Mouse (Mus musculus) kidney, adult 11 months (tissue): ENCODE data around the gene Tulp2.

Source experiments
- DNase-seq: peaks from one replicate; pipeline ENCODE4 v3.0.0; 2022

Gene Tulp2

DNA sequence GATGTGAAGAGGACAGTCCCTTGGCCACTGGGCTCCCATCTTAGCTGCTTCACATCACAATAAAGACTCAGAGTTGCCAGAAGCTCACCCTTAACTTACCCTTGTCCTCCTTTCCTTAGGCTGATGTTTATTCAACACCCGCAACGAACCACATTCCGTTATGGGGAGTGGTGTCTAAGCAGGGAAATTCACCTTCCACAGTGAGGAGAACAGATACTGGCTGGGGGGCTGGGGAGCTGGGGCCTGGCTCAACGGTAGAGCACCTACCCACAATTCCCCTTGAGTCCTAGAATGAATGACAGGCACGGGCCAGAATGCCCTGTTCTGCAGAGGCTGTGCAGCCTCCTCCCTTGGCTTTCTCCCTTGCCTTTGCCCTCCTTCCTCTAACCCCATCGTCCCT, 77.2 kb downstream of the Tulp2 start:
- peak; percentile 65 for DNase-seq

DNA sequence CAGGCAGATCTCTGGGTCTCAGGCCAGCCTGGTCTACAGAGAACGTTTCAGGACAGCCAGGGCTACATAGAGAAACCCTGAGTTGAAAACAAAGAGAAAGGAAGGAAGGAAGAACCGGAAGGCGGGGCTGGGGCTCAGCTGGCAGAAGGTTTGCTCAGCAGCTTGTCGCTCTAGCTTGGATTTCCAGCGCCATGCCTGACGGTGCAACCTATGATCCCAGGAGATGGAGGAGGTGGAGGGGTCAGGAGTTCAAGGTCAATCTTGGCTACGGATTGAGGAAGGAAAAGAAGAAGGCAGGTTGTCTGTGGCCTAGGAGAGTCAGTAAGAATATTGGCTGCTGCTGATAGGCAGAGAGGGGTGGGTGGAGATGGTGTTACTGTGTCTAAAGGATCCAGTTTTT, 78.6 kb downstream of the Tulp2 start:
- no peak for DNase-seq

DNA sequence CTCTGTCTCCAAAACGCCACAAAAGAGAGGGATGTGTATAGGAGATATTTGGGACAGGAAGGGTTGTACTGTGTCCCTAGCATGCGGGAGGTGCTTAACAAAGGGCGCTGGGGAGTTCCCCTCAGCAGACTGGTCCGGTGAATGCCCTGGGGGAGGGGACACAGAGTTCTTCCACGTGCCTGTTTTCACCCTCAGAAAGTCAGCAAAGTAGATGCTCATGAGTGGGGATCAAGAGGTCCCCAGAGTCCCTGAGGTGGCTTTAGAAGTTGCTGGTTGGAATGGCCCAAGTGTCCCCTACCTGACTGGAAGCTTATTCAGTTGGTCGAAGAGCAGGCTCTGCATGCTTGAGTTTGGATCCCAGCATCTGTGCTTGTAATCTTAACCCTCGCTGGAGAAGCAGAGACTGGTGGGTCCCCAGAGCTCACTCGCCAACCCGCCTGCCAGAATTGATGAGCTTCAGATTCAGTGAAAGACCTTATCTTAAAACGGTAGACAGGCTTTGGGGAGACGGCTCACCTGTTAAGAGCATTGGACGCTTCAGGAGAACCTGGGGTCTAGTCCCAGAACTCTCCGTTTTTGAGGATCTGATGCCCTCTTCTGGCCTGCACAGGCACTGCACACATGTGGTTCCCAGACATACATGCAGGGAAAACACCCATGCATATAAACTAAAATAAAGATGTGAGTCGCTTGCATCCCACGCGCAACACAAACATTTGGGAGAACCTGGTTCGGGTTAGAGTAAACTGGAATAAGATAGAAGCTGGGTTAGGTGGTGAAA, 79.4 kb downstream of the Tulp2 start:
- peak; percentile 71 for DNase-seq

DNA sequence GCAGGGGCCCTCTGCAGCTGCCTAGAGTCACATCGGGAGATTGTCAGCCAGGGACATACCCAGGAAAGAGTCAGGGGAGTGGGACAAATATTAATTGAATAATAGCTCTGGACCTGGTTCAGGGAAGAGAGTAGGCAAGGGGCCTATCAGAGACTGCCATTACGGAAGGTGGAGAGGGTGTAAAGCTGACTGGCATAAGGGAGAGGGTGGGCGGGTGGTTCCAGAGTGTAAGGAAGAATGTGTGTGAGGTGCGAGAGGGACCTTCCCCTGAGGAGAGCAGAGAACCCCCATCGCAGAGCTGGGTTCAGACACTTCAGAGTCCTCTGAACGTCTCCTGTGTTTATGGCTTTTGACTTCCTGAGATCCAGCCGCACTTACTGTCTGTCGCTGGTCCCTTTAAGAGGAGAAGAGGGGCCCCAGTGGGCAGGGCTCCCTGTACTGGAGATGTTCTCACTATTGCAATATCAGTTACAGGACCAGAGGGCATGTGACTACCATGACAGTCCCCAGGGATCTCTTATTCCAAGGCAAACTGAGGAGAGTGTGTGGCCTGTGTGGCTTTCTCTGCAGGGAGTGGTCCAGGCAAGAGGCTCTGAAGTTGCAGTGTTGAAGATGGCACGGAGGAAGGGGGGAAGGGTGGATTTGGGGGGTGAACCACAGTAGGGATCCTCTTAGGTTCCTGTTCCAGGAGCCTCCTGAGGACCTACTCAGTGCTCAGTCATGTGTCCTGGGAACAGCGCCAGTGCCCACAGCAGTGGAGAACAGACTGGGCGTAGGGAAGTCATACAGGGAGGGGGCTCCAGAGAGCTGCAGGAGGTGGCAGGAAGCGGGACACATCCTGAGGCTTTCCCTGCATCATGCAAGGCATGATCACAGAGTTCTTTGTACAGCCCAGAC, 80.2 kb downstream of the Tulp2 start:
- DNase-seq = no peak

DNA sequence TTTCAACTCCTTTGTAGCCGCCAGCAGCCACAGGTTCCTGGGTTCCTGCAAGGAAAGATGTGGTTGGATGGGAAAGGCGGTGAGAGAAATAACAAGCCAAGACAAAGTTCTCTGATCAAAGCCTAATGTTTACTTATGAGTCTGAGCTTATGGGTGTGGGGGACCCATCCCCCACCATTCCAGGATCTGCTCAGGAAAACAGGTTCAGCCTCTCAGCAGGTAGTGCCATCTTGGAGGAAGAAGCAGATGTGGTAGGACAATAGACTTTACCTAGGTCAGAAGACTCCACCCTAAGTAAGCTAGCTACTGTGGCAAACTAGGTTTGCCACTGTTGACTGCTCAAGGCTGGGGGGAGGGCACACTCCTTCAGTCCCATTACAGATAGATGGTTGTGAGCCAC, 83.1 kb downstream of the Tulp2 start:
- no peak for DNase-seq

DNA sequence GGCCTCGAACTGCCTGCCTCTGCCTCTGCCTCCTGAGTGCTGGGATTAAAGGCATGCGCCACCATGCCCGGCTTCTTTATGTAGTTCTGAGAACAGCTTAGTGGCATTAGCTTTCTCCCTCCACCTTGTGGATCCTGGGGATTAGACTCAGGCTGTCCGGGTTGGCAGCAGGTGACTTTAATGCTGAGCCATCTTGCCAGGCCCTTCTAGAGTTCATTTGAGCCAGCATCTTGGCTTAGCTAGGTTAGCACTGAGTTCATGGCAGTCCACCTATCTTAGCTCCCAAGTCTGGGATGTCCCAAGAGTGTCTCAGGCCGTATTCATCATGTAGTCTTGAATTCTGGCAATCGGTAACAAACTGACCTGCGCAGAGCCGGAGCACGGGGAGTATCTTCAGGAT, 83.8 kb downstream of the Tulp2 start:
- no peak for DNase-seq

- DNase-seq = peak; percentile 25
These were observed 85.6 kb downstream of the Tulp2 start for GRCm38 (mm10) chr7:45567112-45567779.

- peak; percentile 98 for DNase-seq
These were observed 86.3 kb downstream of the Tulp2 start for GRCm38 (mm10) chr7:45567780-45568516.

DNA sequence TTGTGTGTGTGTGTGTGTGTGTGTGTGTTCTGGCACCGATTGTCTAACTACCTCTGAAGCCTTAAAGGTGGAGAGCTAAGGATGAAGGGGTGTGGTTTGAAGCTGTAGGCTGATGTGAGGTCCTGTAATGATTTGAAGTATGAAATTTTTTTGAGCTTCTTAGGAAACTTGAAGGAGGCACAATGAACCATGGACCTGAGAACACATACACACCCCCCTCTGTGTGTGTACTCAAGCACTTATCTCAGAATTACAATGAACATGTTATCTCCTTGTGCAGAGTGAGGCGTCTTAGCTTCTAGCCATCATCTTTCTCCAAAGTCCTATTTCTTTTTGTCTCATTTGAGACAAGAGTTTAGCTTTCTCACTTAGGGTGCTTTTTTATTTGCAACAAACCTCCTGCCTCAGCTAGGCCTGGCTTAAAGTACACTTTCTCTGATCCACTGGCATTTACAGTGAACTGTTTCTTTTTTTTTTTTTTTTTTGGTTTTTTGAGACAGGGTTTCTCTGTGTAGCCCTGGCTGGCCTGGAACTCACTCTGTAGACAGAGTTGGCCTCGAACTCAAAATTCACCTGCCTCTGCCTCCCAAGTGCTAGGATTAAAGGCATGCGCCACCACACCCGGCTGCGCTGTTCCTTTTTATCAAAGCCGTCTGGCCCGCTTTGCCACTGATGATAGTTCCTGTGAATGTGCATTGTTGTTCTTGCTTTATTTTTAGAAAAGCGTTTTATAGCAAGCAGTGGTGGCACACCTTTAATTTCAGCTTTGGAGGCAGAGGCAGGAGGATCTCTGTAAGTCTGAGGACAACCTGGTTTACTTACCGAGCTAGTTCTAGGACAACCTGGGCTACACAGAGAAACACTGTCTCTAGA, 87.2 kb downstream of the Tulp2 start:
- no peak for DNase-seq

DNA sequence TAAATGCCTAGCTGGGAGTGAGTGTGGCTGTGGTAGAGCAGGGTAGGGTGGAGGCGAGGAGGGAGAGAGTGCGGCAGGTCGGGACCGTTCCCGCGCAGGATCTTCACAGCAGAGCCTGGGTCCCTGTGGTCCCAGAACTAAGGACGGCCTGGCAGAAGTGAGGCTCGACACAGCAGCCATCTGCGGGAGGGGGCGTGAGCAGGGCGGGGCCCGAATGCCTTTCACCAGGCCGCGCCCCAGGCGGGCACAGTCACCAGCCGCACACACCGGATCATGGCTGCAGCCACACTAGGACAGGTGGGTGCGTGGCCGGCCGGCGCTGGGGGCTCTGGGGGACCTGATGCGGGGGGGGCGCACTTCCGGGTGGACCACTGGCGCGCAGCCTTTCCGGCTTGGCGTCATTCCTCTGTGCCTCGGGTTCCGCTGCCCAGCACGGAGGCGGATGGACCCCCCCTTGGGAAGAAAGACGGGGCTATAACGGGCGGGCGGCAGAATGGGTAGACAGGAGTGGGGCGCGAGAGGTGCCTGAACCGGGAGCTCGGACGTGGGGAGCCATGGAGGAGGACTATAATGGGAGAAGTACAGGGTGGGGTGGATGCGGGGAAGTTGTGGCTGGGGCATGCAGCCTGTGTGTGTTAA, 88.5 kb downstream of the Tulp2 start, which contains the start of gene Bcat2:
Gene Bcat2, plus strand, starts transcription at position 51 of the 639 bp plus-strand sequence.
- DNase-seq = peak; percentile 76

DNA sequence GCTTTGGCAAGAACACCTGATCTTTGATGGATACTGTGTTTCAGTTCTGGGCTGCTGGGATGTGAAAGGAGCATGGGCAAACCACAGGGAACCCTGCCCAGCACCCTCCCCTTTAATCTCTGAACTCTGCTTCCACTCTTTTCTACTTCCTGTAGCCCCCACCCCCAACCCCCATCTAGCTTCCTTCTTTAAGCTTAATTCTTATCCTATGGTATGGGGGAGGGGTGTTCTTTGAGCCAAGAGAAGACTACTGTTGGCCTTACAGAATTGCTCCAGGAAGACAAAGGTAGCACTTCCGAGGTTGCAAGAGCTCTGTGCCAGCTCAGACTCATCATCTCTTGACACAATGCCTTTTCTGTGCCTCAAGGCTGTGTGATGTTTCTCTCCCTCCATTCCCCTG, 90.3 kb downstream of the Tulp2 start:
- DNase-seq = no peak
